Mouse (Mus musculus) neural tube, embryonic 15.5 days (tissue): ENCODE data around the gene Nsun2. TPM values are rescaled to one million over a fixed set of nuclear protein-coding genes. Genes with fewer than 3 reads are reported as not detected.

Experiments
- ATAC-seq: fragments of 200-750 bp; cut with Nextera tagmentation; 2 replicates; pipeline ENCODE4 v1.8.0; 2017; ENCODE audit warnings: mild to moderate bottlenecking, moderate TSS enrichment, moderate library complexity; ENCODE audit not compliant: low FRiP score
- H3K27ac ChIP-seq: fragments of 300-500 bp; sonication (generic); replicated peaks from 2 replicates; pipeline ENCODE4 v1.5.1; 2015; ENCODE audit warnings: mild to moderate bottlenecking, inconsistent platforms
- H3K27me3 ChIP-seq: fragments of 300-500 bp; sonication (generic); replicated peaks from 2 replicates; pipeline ENCODE4 v1.6.1; 2015; ENCODE audit warnings: inconsistent platforms
- H3K36me3 ChIP-seq: fragments of 300-500 bp; sonication (generic); 2 replicates; pipeline ENCODE4 v1.6.1; 2015; ENCODE audit warnings: inconsistent platforms
- H3K4me1 ChIP-seq: fragments of 300-500 bp; sonication (generic); 2 replicates; pipeline ENCODE4 v1.6.1; 2015; ENCODE audit warnings: inconsistent platforms
- H3K4me2 ChIP-seq: fragments of 300-500 bp; sonication (generic); 2 replicates; pipeline ENCODE4 v1.6.1; 2015; ENCODE audit warnings: inconsistent platforms, mild to moderate bottlenecking, moderate library complexity
- H3K4me3 ChIP-seq: fragments of 300-500 bp; sonication (generic); replicated peaks from 2 replicates; pipeline ENCODE4 v1.5.1; 2015; ENCODE audit warnings: mild to moderate bottlenecking, inconsistent platforms
- H3K9ac ChIP-seq: fragments of 300-500 bp; sonication (generic); replicated peaks from 2 replicates; pipeline ENCODE4 v1.6.1; 2015; ENCODE audit warnings: mild to moderate bottlenecking, inconsistent platforms
- H3K9me3 ChIP-seq: fragments of 300-500 bp; sonication (generic); replicated peaks from 2 replicates; pipeline ENCODE4 v1.6.1; 2016; ENCODE audit warnings: inconsistent platforms
- WGBS: fragments of 180-500 bp; shearing (Covaris S2); methylation state at CpG from one replicate; pipeline ENCODE4 v1.1.7; 2015; ENCODE audit warnings: mixed read lengths; 5-methylcytosine and 5-hydroxymethylcytosine counted together
- polyA plus RNA-seq: library from polyadenylated mRNA; unstranded; fragments of >200 nt; fragmentation: Nextera tagmentation; extraction: Ambion mirVana; gene quantifications from 2 replicates; pipeline ENCODE4 v1.2.1, GENCODE M21; 2015

Gene Nsun2
- polyA plus RNA-seq, 1 experiment from 2014 or later, result 74.6 TPM

- H3K27me3 ChIP-seq, result no peaks in the 10 kb centered on the region
- peaks cover 2% of the 10 kb centered on the region; the same call in 1 of the 2 replicates for H3K4me1 ChIP-seq
- H3K36me3 ChIP-seq, result peaks cover 31% of the 10 kb centered on the region
- ATAC-seq, result no peak
- no peak overlapping the region for H3K9ac ChIP-seq
- no peak overlapping the region for H3K4me2 ChIP-seq
- H3K9me3 ChIP-seq, result no peaks in the 10 kb centered on the region
- WGBS, result 49% methylated on average over 3 of the region's 3 CpGs
- no peak overlapping the region for H3K27ac ChIP-seq
- no peak overlapping the region for H3K4me3 ChIP-seq
Measured at GRCm38 (mm10) chr13:69641017-69641416, 107.5 kb downstream of the Nsun2 start.

- ATAC-seq, result 0 out of 2 replicates have a peak, but pooled peaks have one; percentile 23
- Histone ChIP-seq H3K27ac (no peak overlapping the region), H3K9me3 (no peaks in the 10 kb centered on the region), H3K36me3 (peaks cover 21% of the 10 kb centered on the region), H3K4me2 (no peak overlapping the region), H3K27me3 (no peaks in the 10 kb centered on the region), H3K9ac (no peak overlapping the region), H3K4me3 (no peak overlapping the region), H3K4me1 (peaks cover 3% of the 10 kb centered on the region; the same call in 1 of the 2 replicates)
- 85% methylated on average over 5 of the region's 5 CpGs for WGBS
Measured at GRCm38 (mm10) chr13:69642656-69643216, 109.2 kb downstream of the Nsun2 start.

DNA sequence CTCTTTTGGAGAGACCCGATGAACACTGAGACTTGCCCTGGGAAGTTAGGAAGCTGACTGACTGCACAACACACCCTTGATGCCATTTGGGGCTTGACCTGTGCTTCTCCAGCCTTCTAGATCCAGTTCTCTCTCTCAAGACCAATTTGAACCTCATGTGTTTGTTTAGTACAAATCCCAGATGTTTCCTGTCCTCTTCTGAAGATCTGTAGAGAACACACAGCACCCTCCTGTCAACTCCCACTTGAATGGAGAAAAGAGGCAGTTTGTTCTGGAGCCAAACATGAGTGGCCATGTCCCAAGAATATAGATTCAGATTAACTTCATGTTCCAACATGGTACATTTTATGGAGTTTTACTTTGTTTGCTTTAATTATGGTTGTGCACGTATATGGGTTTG, 110.4 kb downstream of the Nsun2 start:
- H3K4me2 ChIP-seq, result no peak overlapping the region
- no peak overlapping the region for H3K9ac ChIP-seq
- WGBS, result 90% methylated on average over 2 of the region's 2 CpGs
- H3K4me3 ChIP-seq, result no peak overlapping the region
- H3K4me1 ChIP-seq, result peaks cover 3% of the 10 kb centered on the region; the same call in 1 of the 2 replicates
- peaks cover 10% of the 10 kb centered on the region; the same call in 1 of the 2 replicates for H3K36me3 ChIP-seq
- H3K9me3 ChIP-seq, result no peaks in the 10 kb centered on the region
- H3K27ac ChIP-seq, result no peak overlapping the region
- H3K27me3 ChIP-seq, result no peaks in the 10 kb centered on the region
- ATAC-seq, result no peak

DNA sequence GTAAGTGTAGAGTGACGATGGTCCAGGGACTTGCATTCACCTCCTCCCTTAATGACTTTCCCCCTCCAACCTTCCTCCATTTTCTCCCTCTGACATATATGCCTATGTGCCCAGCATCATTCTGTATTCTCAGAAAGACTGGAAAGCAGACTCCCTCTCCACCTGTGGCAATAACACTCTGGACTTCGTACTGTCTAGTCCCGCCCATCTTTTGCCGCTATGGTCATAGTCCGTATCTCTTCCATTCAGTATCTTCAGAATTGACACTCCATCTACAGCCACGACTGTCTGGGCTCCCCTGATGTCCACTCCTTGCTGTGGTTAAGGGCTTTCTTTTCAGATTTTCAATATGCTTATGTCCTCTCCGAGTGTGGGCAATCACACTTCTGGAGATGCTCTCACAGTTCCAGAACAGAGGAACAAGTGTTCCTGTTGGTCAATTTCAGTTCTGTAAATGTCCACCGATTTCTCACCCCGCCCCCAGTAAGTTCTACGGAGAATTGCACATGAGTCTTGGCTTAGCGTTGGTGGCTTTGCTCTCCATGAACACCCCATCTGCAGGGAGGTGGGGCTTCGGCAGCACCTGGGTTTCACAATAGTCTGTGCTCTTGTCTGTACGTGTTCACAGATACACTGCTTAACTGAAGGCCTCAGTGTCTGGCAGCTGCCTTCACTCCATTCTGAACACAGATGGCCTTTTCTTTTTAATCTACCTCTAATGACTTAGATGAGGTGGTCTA, 111.1 kb downstream of the Nsun2 start:
- WGBS, result 84% methylated on average over 13 of the region's 13 CpGs
- no peak for ATAC-seq

DNA sequence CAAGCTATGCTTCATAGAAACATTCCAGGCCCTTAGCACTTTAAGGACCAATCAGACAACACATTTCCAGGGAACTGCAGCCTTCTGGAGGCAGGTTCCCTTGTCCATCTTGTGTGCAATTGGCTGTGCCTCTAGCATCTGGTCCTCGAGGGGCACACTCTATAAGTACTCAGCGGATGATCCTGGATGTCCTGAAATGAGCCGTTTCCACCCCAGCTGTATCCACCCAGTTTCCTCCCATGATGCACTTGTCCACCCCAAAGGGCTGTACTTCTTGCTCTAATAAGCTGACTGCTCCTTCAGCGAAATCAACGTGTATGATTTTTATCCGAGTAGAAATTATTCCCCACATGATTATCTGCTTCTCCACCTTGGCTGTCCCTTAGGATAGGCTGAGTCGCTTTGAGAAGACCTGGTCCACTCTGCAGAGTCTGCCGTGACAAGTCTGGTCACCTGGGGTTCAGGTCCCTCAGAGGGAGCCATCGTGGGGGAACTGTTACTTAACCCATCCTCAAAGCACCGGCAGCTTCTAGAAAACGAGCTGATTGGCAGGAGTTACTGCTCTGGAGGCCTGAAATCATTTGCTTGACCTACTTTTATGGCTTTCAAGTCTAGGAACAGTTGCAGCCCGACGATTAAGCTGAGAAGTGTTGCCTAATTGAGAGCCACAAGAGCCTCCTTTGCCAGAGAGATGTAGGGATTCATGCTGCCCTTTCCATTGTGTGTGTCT, 112.3 kb downstream of the Nsun2 start:
- WGBS, result 50% methylated on average over 13 of the region's 13 CpGs
- no peaks in the 10 kb centered on the region for H3K9me3 ChIP-seq
- H3K36me3 ChIP-seq, result peaks cover under 1% of the 10 kb centered on the region; the same call in 1 of the 2 replicates
- no peak overlapping the region for H3K9ac ChIP-seq
- H3K4me2 ChIP-seq, result no peak overlapping the region
- no peak overlapping the region for H3K27ac ChIP-seq
- H3K27me3 ChIP-seq, result no peaks in the 10 kb centered on the region
- H3K4me1 ChIP-seq, result peaks cover 3% of the 10 kb centered on the region; the same call in 1 of the 2 replicates
- H3K4me3 ChIP-seq, result no peak overlapping the region
- ATAC-seq, result peak; percentile 31; the same call in 1 of the 2 replicates

More for the DNA sequence above, 111.1 kb downstream of the Nsun2 start:
- H3K9ac ChIP-seq, result no peak overlapping the region
- H3K4me1 ChIP-seq, result peaks cover 3% of the 10 kb centered on the region; the same call in 1 of the 2 replicates
- H3K9me3 ChIP-seq, result no peaks in the 10 kb centered on the region
- H3K27ac ChIP-seq, result no peak overlapping the region
- H3K4me2 ChIP-seq, result no peak overlapping the region
- H3K27me3 ChIP-seq, result no peaks in the 10 kb centered on the region
- peaks cover 10% of the 10 kb centered on the region; the same call in 1 of the 2 replicates for H3K36me3 ChIP-seq
- no peak overlapping the region for H3K4me3 ChIP-seq

- WGBS, result 88% methylated on average over 9 of the region's 9 CpGs
- Histone ChIP-seq H3K36me3 (no peaks in the 10 kb centered on the region), H3K9me3 (no peaks in the 10 kb centered on the region), H3K4me2 (no peak overlapping the region), H3K27ac (no peak overlapping the region), H3K9ac (no peak overlapping the region), H3K27me3 (no peaks in the 10 kb centered on the region), H3K4me1 (peaks cover 3% of the 10 kb centered on the region; the same call in 1 of the 2 replicates), H3K4me3 (no peak overlapping the region)
- no peak for ATAC-seq
Measured at GRCm38 (mm10) chr13:69646481-69646880, 112.9 kb downstream of the Nsun2 start.

GRCm38 (mm10) chr13:69654508-69654907, 121.0 kb downstream of the Nsun2 start:
- H3K4me2 ChIP-seq, result no peak overlapping the region
- no peaks in the 10 kb centered on the region for H3K9me3 ChIP-seq
- H3K9ac ChIP-seq, result no peak overlapping the region
- no peaks in the 10 kb centered on the region for H3K4me1 ChIP-seq
- H3K36me3 ChIP-seq, result no peaks in the 10 kb centered on the region
- no peak overlapping the region for H3K4me3 ChIP-seq
- H3K27me3 ChIP-seq, result no peaks in the 10 kb centered on the region
- ATAC-seq, result no peak
- no peak overlapping the region for H3K27ac ChIP-seq
- WGBS, result 75% methylated on average over 3 of the region's 3 CpGs

DNA sequence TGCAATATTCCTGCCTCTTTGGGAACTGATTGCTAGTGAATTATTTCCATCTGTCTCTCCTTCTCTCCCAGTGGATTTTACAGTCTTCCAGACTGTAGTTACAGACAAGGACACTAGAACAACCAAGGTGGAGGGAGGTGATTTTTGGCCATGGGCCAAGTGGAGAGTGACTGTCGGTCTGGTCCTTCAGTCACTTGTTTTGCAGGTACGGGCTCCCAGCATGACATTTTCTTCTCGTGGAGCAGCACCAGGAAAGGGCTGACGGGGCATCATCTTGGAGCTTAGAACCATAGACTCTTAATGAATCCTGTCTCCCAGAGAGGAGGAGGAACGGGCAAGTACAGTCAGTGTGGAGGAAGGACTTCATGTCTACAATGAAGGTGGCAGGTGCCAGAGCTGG, 138.6 kb downstream of the Nsun2 start:
- H3K4me3 ChIP-seq, result no peak overlapping the region
- no peak for ATAC-seq
- no peaks in the 10 kb centered on the region for H3K27me3 ChIP-seq
- no peak overlapping the region for H3K4me2 ChIP-seq
- no peaks in the 10 kb centered on the region for H3K4me1 ChIP-seq
- no peaks in the 10 kb centered on the region for H3K36me3 ChIP-seq
- H3K27ac ChIP-seq, result no peak overlapping the region
- no peaks in the 10 kb centered on the region for H3K9me3 ChIP-seq
- WGBS, result 83% methylated on average over 5 of the region's 5 CpGs
- H3K9ac ChIP-seq, result no peak overlapping the region

- no peak overlapping the region for H3K4me2 ChIP-seq
- H3K36me3 ChIP-seq, result no peaks in the 10 kb centered on the region
- H3K27me3 ChIP-seq, result no peaks in the 10 kb centered on the region
- ATAC-seq, result no peak
- H3K4me3 ChIP-seq, result no peak overlapping the region
- WGBS, result 94% methylated on average over 10 of the region's 10 CpGs
- H3K9ac ChIP-seq, result no peak overlapping the region
- H3K27ac ChIP-seq, result no peak overlapping the region
- H3K9me3 ChIP-seq, result no peaks in the 10 kb centered on the region
- H3K4me1 ChIP-seq, result no peaks in the 10 kb centered on the region
Measured at GRCm38 (mm10) chr13:69672565-69672964, 139.0 kb downstream of the Nsun2 start.

- WGBS, result 88% methylated on average over 5 of the region's 5 CpGs
- no peak overlapping the region for H3K9ac ChIP-seq
- no peaks in the 10 kb centered on the region for H3K36me3 ChIP-seq
- no peak for ATAC-seq
- no peak overlapping the region for H3K27ac ChIP-seq
- no peaks in the 10 kb centered on the region for H3K9me3 ChIP-seq
- H3K4me3 ChIP-seq, result no peak overlapping the region
- no peak overlapping the region for H3K4me2 ChIP-seq
- no peaks in the 10 kb centered on the region for H3K27me3 ChIP-seq
- H3K4me1 ChIP-seq, result no peaks in the 10 kb centered on the region
Measured at GRCm38 (mm10) chr13:69673197-69673920, 139.8 kb downstream of the Nsun2 start.

DNA sequence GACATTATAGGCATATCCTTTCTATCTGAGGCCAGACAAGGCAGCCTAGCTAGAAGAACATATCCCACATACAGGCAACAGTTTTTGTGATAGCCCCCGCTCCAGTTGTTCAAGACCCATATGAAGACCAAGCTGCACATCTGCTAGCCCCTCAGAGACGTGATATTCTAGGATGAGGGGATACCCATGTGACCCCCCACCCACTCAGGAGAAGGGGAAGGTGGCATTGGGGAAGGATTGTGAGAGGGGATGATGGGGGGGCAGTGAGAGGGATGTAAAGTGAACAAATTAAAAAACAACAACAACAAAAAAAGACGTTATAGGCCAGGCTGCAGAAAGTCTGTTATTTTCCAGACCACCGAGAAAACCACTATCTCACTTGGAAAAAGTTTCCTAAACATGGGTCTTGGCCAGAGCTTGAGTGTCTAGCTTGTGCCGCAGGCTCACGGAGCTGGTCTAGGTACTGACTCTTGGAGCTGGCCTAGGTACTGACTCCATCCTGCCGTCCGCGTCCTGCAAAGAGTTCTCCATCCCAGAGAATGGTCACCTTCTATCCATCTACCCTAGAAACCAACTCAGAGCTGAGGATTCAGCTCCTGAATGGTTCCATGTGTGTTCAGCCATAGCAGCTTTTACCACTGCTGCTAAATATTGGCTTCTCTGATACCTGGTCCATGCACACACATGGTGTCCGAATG, 140.5 kb downstream of the Nsun2 start:
- no peaks in the 10 kb centered on the region for H3K27me3 ChIP-seq
- no peak overlapping the region for H3K9ac ChIP-seq
- H3K4me2 ChIP-seq, result no peak overlapping the region
- H3K36me3 ChIP-seq, result no peaks in the 10 kb centered on the region
- 75% methylated on average over 10 of the region's 10 CpGs for WGBS
- no peak overlapping the region for H3K27ac ChIP-seq
- no peak overlapping the region for H3K4me3 ChIP-seq
- ATAC-seq, result no peak
- no peaks in the 10 kb centered on the region for H3K4me1 ChIP-seq
- H3K9me3 ChIP-seq, result no peaks in the 10 kb centered on the region
